Comparison of ENCODE assay signal across 14 mouse cellular contexts in genomic region chr6:72492892-72493291, GRCm38 (mm10). TPM values are rescaled to one million over a fixed set of nuclear protein-coding genes. Genes with fewer than 3 reads are reported as not detected.
DNase-seq lines count a peak whose midpoint lies in the region; ATAC-seq and TF ChIP-seq lines count a peak whose summit lies in the region.
"Had no signal": no experiment of that assay in that cellular context is flagged by ENCODE, and none has a peak within 500 bp of the region (broad histone marks: within the 10 kb centered on the region; RNA-seq: fewer than 3 reads in every experiment).

No protein-coding gene starts in this region.

- H3K27me3 ChIP-seq in lung, embryonic 15.5 days: no peaks in the 10 kb centered on the region
- H3K27me3 ChIP-seq in liver, embryonic 11.5 days (replicated peaks; ENCODE audit: control insufficient read depth, insufficient read depth, low read length): peaks cover 2% of the 10 kb centered on the region; the same call in 1 of the 2 replicates
- no peaks in the 10 kb centered on the region for H3K27me3 ChIP-seq in myocyte (ENCODE audit: control insufficient read depth, insufficient read depth, insufficient read length)
- no peaks in the 10 kb centered on the region for H3K27me3 ChIP-seq in midbrain, embryonic 14.5 days (ENCODE audit: control insufficient read depth, insufficient read depth, low read length)
- H3K27me3 ChIP-seq: hindbrain, embryonic 13.5 days; limb, embryonic 13.5 days had no signal

- no peaks in the 10 kb centered on the region for H3K36me3 ChIP-seq in lung, embryonic 15.5 days
- H3K36me3 ChIP-seq in liver, embryonic 11.5 days (ENCODE audit: control insufficient read depth, insufficient read depth, low read length): no peaks in the 10 kb centered on the region
- H3K36me3 ChIP-seq in myocyte (ENCODE audit: control insufficient read depth, insufficient read depth): no peaks in the 10 kb centered on the region
- no peaks in the 10 kb centered on the region for H3K36me3 ChIP-seq in midbrain, embryonic 14.5 days (ENCODE audit: control insufficient read depth, insufficient read depth, low read length)
- H3K36me3 ChIP-seq: hindbrain, embryonic 13.5 days; limb, embryonic 13.5 days had no signal

- H3K9ac ChIP-seq in lung, embryonic 15.5 days: no peak overlapping the region
- no peak overlapping the region for H3K9ac ChIP-seq in liver, embryonic 11.5 days (ENCODE audit: low read depth, low read length)
- no peak overlapping the region for H3K9ac ChIP-seq in midbrain, embryonic 14.5 days (replicated peaks; ENCODE audit: low read length)
- H3K9ac ChIP-seq: hindbrain, embryonic 13.5 days; limb, embryonic 13.5 days had no signal

- no peak for DNase-seq in lung, adult 2 months
- peak; percentile 70 for DNase-seq in heart, adult 8-10 months (ENCODE audit: low spot score)
- no peak for DNase-seq in liver, embryonic 11.5 days (ENCODE audit: low spot score)
- no peak for DNase-seq in spleen, postnatal 36 days (ENCODE audit: low spot score in 2 of 2)
- DNase-seq in midbrain, embryonic 14.5 days: no peak
- DNase-seq in urinary bladder, adult 2 months (ENCODE audit: low spot score): no peak
- DNase-seq: adrenal gland, postnatal 10 days; cerebellum, adult 9-11 months; thymus, postnatal 14 days had no signal

- TF ChIP-seq CTCF in lung, adult 2 months (IDR thresholded peaks at IDR 0.05; ENCODE audit: insufficient read depth, low read length): no peak

- H3K9me3 ChIP-seq in lung, embryonic 15.5 days: no peaks in the 10 kb centered on the region
- no peaks in the 10 kb centered on the region for H3K9me3 ChIP-seq in liver, embryonic 11.5 days (ENCODE audit: control insufficient read depth, low read length)
- no peaks in the 10 kb centered on the region for H3K9me3 ChIP-seq in midbrain, embryonic 14.5 days (ENCODE audit: control insufficient read depth, low read length)
- H3K9me3 ChIP-seq: hindbrain, embryonic 13.5 days; limb, embryonic 13.5 days had no signal

- no peak overlapping the region for H3K4me2 ChIP-seq in lung, embryonic 15.5 days
- H3K4me2 ChIP-seq in liver, embryonic 11.5 days: no peak overlapping the region
- H3K4me2 ChIP-seq in myocyte (ENCODE audit: low read depth): peak overlapping the region; percentile 33
- H3K4me2 ChIP-seq in midbrain, embryonic 14.5 days (ENCODE audit: low read length): no peak overlapping the region
- H3K4me2 ChIP-seq: hindbrain, embryonic 13.5 days; limb, embryonic 13.5 days had no signal

- no peak overlapping the region for H3K4me3 ChIP-seq in lung, embryonic 15.5 days
- H3K4me3 ChIP-seq in lung, adult 2 months (replicated peaks; ENCODE audit: extremely low read depth, low read depth, low read length): no peak overlapping the region
- no peak overlapping the region for H3K4me3 ChIP-seq in liver, embryonic 11.5 days (ENCODE audit: low read depth, low read length)
- no peak overlapping the region for H3K4me3 ChIP-seq in myocyte
- no peak overlapping the region for H3K4me3 ChIP-seq in midbrain, embryonic 14.5 days (replicated peaks; ENCODE audit: low read depth, low read length)
- H3K4me3 ChIP-seq: hindbrain, embryonic 13.5 days; limb, embryonic 13.5 days had no signal

- no peak overlapping the region for H3ac ChIP-seq in myocyte (ENCODE audit: control insufficient read depth, insufficient read length)

- 0 out of 2 replicates have a peak, but pooled peaks cover 6% of the 10 kb centered on the region for H3K4me1 ChIP-seq in lung, embryonic 15.5 days
- peaks cover 3% of the 10 kb centered on the region; the same call in 1 of the 2 replicates for H3K4me1 ChIP-seq in lung, adult 2 months (ENCODE audit: control insufficient read depth, insufficient read depth, low read length)
- peaks cover 4% of the 10 kb centered on the region for H3K4me1 ChIP-seq in liver, embryonic 11.5 days (replicated peaks; ENCODE audit: control insufficient read depth, insufficient read depth, low read length)
- no peaks in the 10 kb centered on the region for H3K4me1 ChIP-seq in midbrain, embryonic 14.5 days (ENCODE audit: control insufficient read depth, insufficient read depth, low read length)
- H3K4me1 ChIP-seq: hindbrain, embryonic 13.5 days had no signal

- TF ChIP-seq POLR2A in lung, adult 2 months (IDR thresholded peaks at IDR 0.05; ENCODE audit: borderline replicate concordance, extremely low read depth, low read depth, low read length): no peak
- no peak for TF ChIP-seq POLR2A in myocyte (IDR thresholded peaks at IDR 0.05; ENCODE audit: insufficient read length, low read depth)

- no peaks in the 10 kb centered on the region for H3K79me2 ChIP-seq in myocyte (ENCODE audit: control insufficient read depth, insufficient read depth)

- ATAC-seq in lung, embryonic 15.5 days (ENCODE audit: borderline replicate concordance, extremely low read depth, low FRiP score, low TSS enrichment): 0 out of 2 replicates have a peak, but pooled peaks have one; percentile 31
- ATAC-seq in liver, embryonic 11.5 days (replicated peaks; ENCODE audit: low FRiP score): peak; percentile 77
- no peak for ATAC-seq in midbrain, embryonic 14.5 days (ENCODE audit: low FRiP score, low TSS enrichment)

- H3K27ac ChIP-seq in lung, embryonic 15.5 days: no peak overlapping the region
- H3K27ac ChIP-seq in liver, embryonic 11.5 days (ENCODE audit: low read depth, low read length): no peak overlapping the region
- no peak overlapping the region for H3K27ac ChIP-seq in midbrain, embryonic 14.5 days (replicated peaks; ENCODE audit: low read depth, low read length)
- H3K27ac ChIP-seq: hindbrain, embryonic 13.5 days; limb, embryonic 13.5 days had no signal

- WGBS in lung, embryonic 15.5 days: 20% methylated on average over 6 of the region's 6 CpGs
- WGBS in lung, adult 2 months: 47% methylated on average over 6 of the region's 6 CpGs
- WGBS in liver, embryonic 11.5 days: 36% methylated on average over 6 of the region's 6 CpGs
- 86% methylated on average over 6 of the region's 6 CpGs for WGBS in midbrain, embryonic 14.5 days

TF ChIP-seq in myocyte, 11 proteins besides CTCF, POLR2A, EP300 and RAD21:
- TF ChIP-seq MYOD1 (IDR thresholded peaks at IDR 0.05; ENCODE audit: control insufficient read depth in 1 of 3, insufficient read length in 2 of 3, low read depth in 2 of 3) (peak in 2 of 3 experiments; percentile 66 to 68), TCF12 (IDR thresholded peaks at IDR 0.05; ENCODE audit: insufficient read depth, poor library complexity, severe bottlenecking) (peak; percentile 36), SRF (IDR thresholded peaks at IDR 0.05; ENCODE audit: control insufficient read depth, insufficient read length, low read depth) (no peak), E2F4 (IDR thresholded peaks at IDR 0.05; ENCODE audit: insufficient read depth) (no peak), USF1 (IDR thresholded peaks at IDR 0.05; ENCODE audit: low read depth) (no peak), MYOG (IDR thresholded peaks at IDR 0.05; ENCODE audit: control insufficient read depth in 1 of 3, insufficient read depth in 1 of 3, insufficient read length in 2 of 3, low read depth in 2 of 3) (peak in 2 of 3 experiments; percentile 7 to 57), CEBPB (IDR thresholded peaks at IDR 0.05; ENCODE audit: insufficient read depth, poor library complexity, severe bottlenecking) (0 out of 2 replicates have a peak, but pooled peaks have one; percentile 1), TCF3 (IDR thresholded peaks at IDR 0.05; ENCODE audit: insufficient read length, low read depth) (no peak), POLR2AphosphoS2 (IDR thresholded peaks at IDR 0.05; ENCODE audit: insufficient read length, low read depth) (no peak), MAX (IDR thresholded peaks at IDR 0.05; ENCODE audit: low read depth) (no peak)

RNA-seq across cellular contexts. Expression of gene Sh2d6, which starts 28.6 kb away (rescaled TPM):
- polyA plus RNA-seq in lung, embryonic 15.5 days (2015; fragmentation: Nextera tagmentation; extraction: Ambion mirVana): not detected in 2 replicates
- polyA plus RNA-seq in lung, adult 2 months (2012; rRNA removed): 0.19 and 0.32 TPM in 2 replicates
- total RNA-seq in heart, adult 8-10 months (2022): not detected
- polyA plus RNA-seq in liver, embryonic 11.5 days (2014; fragmentation: Nextera tagmentation; extraction: Ambion mirVana): not detected in 2 replicates
- 1.1 TPM for polyA plus RNA-seq in myocyte (2012; fragmentation: generic; extraction: Trizol)
- 0.98 and 1.1 TPM in 2 replicates for polyA plus RNA-seq in midbrain, embryonic 14.5 days (2014; fragmentation: Nextera tagmentation; extraction: Ambion mirVana)
- polyA plus RNA-seq in urinary bladder, adult 2 months (2012; rRNA removed): 2.2 and 2.8 TPM in 2 replicates
- polyA plus RNA-seq: neural tube, embryonic 11.5 days had no signal

RNA-seq across cellular contexts. Expression of gene Capg, which starts 51.3 kb away (rescaled TPM):
- polyA plus RNA-seq in lung, embryonic 15.5 days (2015; fragmentation: Nextera tagmentation; extraction: Ambion mirVana): 54.2 and 57.9 TPM in 2 replicates
- 67.6 and 67.8 TPM in 2 replicates for polyA plus RNA-seq in lung, adult 2 months (2012; rRNA removed)
- 10 to 100 TPM in 1 of 4 experiments, 1 to 10 TPM in 3; 7.5 to 11.8 (median 9.2) TPM for total RNA-seq in heart, adult 8-10 months (2022)
- 30.2 and 31.9 TPM in 2 replicates for polyA plus RNA-seq in liver, embryonic 11.5 days (2014; fragmentation: Nextera tagmentation; extraction: Ambion mirVana)
- polyA plus RNA-seq in myocyte (2012; fragmentation: generic; extraction: Trizol): 394 TPM
- 3.3 and 8.6 TPM in 2 replicates for polyA plus RNA-seq in midbrain, embryonic 14.5 days (2014; fragmentation: Nextera tagmentation; extraction: Ambion mirVana)
- 115 and 129 TPM in 2 replicates for polyA plus RNA-seq in urinary bladder, adult 2 months (2012; rRNA removed)

RNA-seq across cellular contexts. Expression of gene Mat2a, which starts 53.5 kb away (rescaled TPM):
- 333 and 355 TPM in 2 replicates for polyA plus RNA-seq in lung, embryonic 15.5 days (2015; fragmentation: Nextera tagmentation; extraction: Ambion mirVana)
- polyA plus RNA-seq in lung, adult 2 months (2012; rRNA removed): 90.3 and 94.6 TPM in 2 replicates
- total RNA-seq in heart, adult 8-10 months (2022): 100 to 1,000 TPM; 112 to 150 (median 119) TPM
- 426 and 477 TPM in 2 replicates for polyA plus RNA-seq in liver, embryonic 11.5 days (2014; fragmentation: Nextera tagmentation; extraction: Ambion mirVana)
- 142 TPM for polyA plus RNA-seq in myocyte (2012; fragmentation: generic; extraction: Trizol)
- 318 and 413 TPM in 2 replicates for polyA plus RNA-seq in midbrain, embryonic 14.5 days (2014; fragmentation: Nextera tagmentation; extraction: Ambion mirVana)
- polyA plus RNA-seq in urinary bladder, adult 2 months (2012; rRNA removed): 176 and 243 TPM in 2 replicates
